Mouse (Mus musculus) spleen, postnatal 10 days (tissue): Measurements from ENCODE around the gene Dctn2.

Source experiments
- DNase-seq, 2 experiments: peaks; one replicate each; pipeline ENCODE4 v3.0.0; 2021 to 2022; ENCODE audit warnings: low spot score in 2 of 2

Dctn2 gene

GRCm38 (mm10) chr10:127266112-127267091 is at the start of gene Dctn2:
Dctn2 (plus strand) TSS chr10:127266368.
- DNase-seq = peak; percentile 85 to 96

- DNase-seq = no peak
These were observed 49.7 kb upstream of the Dctn2 start for GRCm38 (mm10) chr10:127216456-127216855.

- DNase-seq = no peak
These were observed 49.0 kb upstream of the Dctn2 start for GRCm38 (mm10) chr10:127217177-127217576.

- no peak for DNase-seq
These were observed 47.8 kb upstream of the Dctn2 start for GRCm38 (mm10) chr10:127218339-127218738.

- no peak for DNase-seq
These were observed 41.0 kb upstream of the Dctn2 start for GRCm38 (mm10) chr10:127225213-127225612.

- DNase-seq = peak in 1 of 2 experiments; percentile 45
These were observed 40.4 kb upstream of the Dctn2 start for GRCm38 (mm10) chr10:127225732-127226131.

- peak in 1 of 2 experiments; percentile 22 for DNase-seq
These were observed 39.8 kb upstream of the Dctn2 start for GRCm38 (mm10) chr10:127226318-127226895.

GRCm38 (mm10) chr10:127227163-127227562 is 39.0 kb upstream of the Dctn2 start:
- no peak for DNase-seq

- DNase-seq = peak in 1 of 2 experiments; percentile 25
These were observed 37.3 kb upstream of the Dctn2 start for GRCm38 (mm10) chr10:127228897-127229296.

GRCm38 (mm10) chr10:127230693-127231092 is 35.5 kb upstream of the Dctn2 start:
- DNase-seq = no peak

GRCm38 (mm10) chr10:127231741-127232140 is 34.4 kb upstream of the Dctn2 start:
- DNase-seq = no peak

GRCm38 (mm10) chr10:127233141-127233540 is 33.0 kb upstream of the Dctn2 start:
- peak in 1 of 2 experiments; percentile 46 for DNase-seq

- DNase-seq = no peak
These were observed 29.6 kb upstream of the Dctn2 start for GRCm38 (mm10) chr10:127236541-127236940.

- no peak for DNase-seq
These were observed 27.8 kb upstream of the Dctn2 start for GRCm38 (mm10) chr10:127238241-127238824.

GRCm38 (mm10) chr10:127250810-127251209 is 15.4 kb upstream of the Dctn2 start:
- DNase-seq = no peak

GRCm38 (mm10) chr10:127255625-127256345 is 10.4 kb upstream of the Dctn2 start:
- peak in 1 of 2 experiments; percentile 51 for DNase-seq

GRCm38 (mm10) chr10:127257790-127258189 is 8.4 kb upstream of the Dctn2 start:
- DNase-seq = no peak

- no peak for DNase-seq
These were observed 7.7 kb upstream of the Dctn2 start for GRCm38 (mm10) chr10:127258489-127258888.

- no peak for DNase-seq
These were observed 4.2 kb upstream of the Dctn2 start for GRCm38 (mm10) chr10:127261706-127262547.

GRCm38 (mm10) chr10:127262548-127263398 is 3.4 kb upstream of the Dctn2 start, which contains the start of gene Kif5a:
Kif5a (minus strand) TSS chr10:127263348.
- DNase-seq = peak in 1 of 2 experiments; percentile 50
